Mouse (Mus musculus): ENCODE measurements around the gene Zfp706.

GRCm38 (mm10) chr15:36979159-36979487, 28.4 kb downstream of the Zfp706 start:
- TF ChIP-seq MAZ (IDR thresholded peaks at IDR 0.05; ENCODE audit: low read depth, low read length) = no peak
- TF ChIP-seq CTCF (IDR thresholded peaks at IDR 0.05 in 2 of 3, conservative IDR thresholded peaks at IDR 0.05 in 1 of 3; ENCODE audit: control insufficient read depth in 1 of 3, insufficient read depth in 1 of 3, low read depth in 2 of 3, low read length in 3 of 3, poor library complexity in 1 of 3, severe bottlenecking in 1 of 3) = no peak

All from MEL (cell line).